Mouse (Mus musculus) heart, embryonic 15.5 days (tissue): ENCODE data around the gene Ube3b. TPM values are rescaled to one million over a fixed set of nuclear protein-coding genes. Genes with fewer than 3 reads are reported as not detected.
A peak's percentile ranks its signal among the peaks of the same experiment; 100 is the strongest.

Experiments
- ATAC-seq: fragments of 200-750 bp; cut with Nextera tagmentation; replicated peaks from 2 replicates; pipeline ENCODE4 v1.8.0; 2017; ENCODE audit warnings: low read depth, moderate TSS enrichment; ENCODE audit not compliant: insufficient number of reproducible peaks, insufficient read depth, low FRiP score
- H3K27ac ChIP-seq: fragments of 300-500 bp; sonication (generic); 2 replicates; pipeline ENCODE4 v1.5.1; 2015; ENCODE audit warnings: mild to moderate bottlenecking, inconsistent platforms
- H3K27me3 ChIP-seq: fragments of 300-500 bp; sonication (generic); 2 replicates; pipeline ENCODE4 v1.6.1; 2015; ENCODE audit warnings: inconsistent platforms
- H3K36me3 ChIP-seq: fragments of 300-500 bp; sonication (generic); 2 replicates; pipeline ENCODE4 v1.6.1; 2015; ENCODE audit warnings: mild to moderate bottlenecking, inconsistent platforms
- H3K4me1 ChIP-seq: fragments of 300-500 bp; sonication (generic); replicated peaks from 2 replicates; pipeline ENCODE4 v1.6.1; 2015; ENCODE audit warnings: inconsistent platforms
- H3K4me2 ChIP-seq: fragments of 300-500 bp; sonication (generic); 2 replicates; pipeline ENCODE4 v1.6.1; 2015; ENCODE audit warnings: inconsistent platforms, mild to moderate bottlenecking, moderate library complexity
- H3K4me3 ChIP-seq: fragments of 300-500 bp; sonication (generic); 2 replicates; pipeline ENCODE4 v1.5.1; 2015; ENCODE audit warnings: mild to moderate bottlenecking, inconsistent platforms
- H3K9ac ChIP-seq: fragments of 300-500 bp; sonication (generic); 2 replicates; pipeline ENCODE4 v1.6.1; 2015; ENCODE audit warnings: mild to moderate bottlenecking, inconsistent platforms
- H3K9me3 ChIP-seq: fragments of 300-500 bp; sonication (generic); replicated peaks from 2 replicates; pipeline ENCODE4 v1.6.1; 2016; ENCODE audit warnings: inconsistent platforms
- WGBS: fragments of 180-500 bp; shearing (Covaris S2); methylation state at CpG from one replicate; pipeline ENCODE4 v1.1.7; 2015; ENCODE audit warnings: mixed read lengths; 5-methylcytosine and 5-hydroxymethylcytosine counted together
- polyA plus RNA-seq: library from polyadenylated mRNA; unstranded; fragments of >200 nt; fragmentation: Nextera tagmentation; extraction: Ambion mirVana; gene quantifications from 2 replicates; pipeline ENCODE4 v1.2.1, GENCODE M21; 2015

The Ube3b gene
- polyA plus RNA-seq, 1 experiment from 2014 or later, result 36.2 TPM

DNA sequence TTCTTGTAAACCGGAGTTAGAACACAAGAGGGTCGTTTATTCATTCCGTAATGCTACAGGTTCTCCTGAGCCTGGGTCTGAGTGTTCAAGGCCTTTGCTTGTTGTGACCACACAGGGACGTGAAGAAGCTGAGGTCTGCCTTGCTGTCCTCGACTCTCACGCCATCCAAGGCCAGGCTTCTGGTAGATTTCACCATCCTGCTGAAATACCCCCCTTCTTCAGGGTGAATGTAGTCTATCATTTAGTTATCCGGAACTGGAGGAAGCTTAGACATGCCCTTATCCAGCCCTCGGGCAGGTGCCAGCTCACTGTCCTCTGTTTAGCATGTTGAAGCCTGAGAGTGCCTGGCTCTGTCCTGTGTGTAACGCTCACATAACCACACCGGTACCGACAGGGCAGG lies 28.4 kb downstream of the Ube3b start:
- peaks cover 92% of the 10 kb centered on the region for H3K36me3 ChIP-seq
- peaks cover 13% of the 10 kb centered on the region for H3K4me1 ChIP-seq
- H3K9ac ChIP-seq, result no peak overlapping the region
- no peak overlapping the region for H3K4me3 ChIP-seq
- WGBS, result 94% methylated on average over 11 of the region's 11 CpGs
- H3K27me3 ChIP-seq, result no peaks in the 10 kb centered on the region
- no peak overlapping the region for H3K4me2 ChIP-seq
- no peaks in the 10 kb centered on the region for H3K9me3 ChIP-seq
- H3K27ac ChIP-seq, result no peak overlapping the region
- no peak for ATAC-seq

DNA sequence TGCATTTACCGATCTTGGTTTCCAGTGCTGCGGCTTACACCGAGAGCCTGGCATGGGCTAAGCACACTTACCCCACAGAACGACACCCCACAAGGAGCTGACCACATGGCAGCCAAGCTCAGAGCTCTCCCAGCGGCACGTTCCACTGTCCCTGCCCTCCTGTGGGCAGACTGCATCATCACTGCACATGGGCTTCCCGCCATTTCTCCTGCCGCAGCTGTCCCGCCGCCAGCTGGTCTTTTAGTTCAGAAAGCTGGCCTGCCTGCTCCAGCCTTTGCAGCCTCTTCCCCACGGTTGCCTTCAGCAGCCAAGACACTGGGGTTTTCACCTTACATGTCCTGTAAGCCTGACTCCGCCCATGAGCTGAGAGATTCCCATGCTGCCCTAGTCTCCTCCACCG lies 30.0 kb downstream of the Ube3b start:
- Histone ChIP-seq H3K4me1 (peaks cover 14% of the 10 kb centered on the region), H3K4me3 (no peak overlapping the region), H3K36me3 (peaks cover 90% of the 10 kb centered on the region), H3K27ac (no peak overlapping the region), H3K4me2 (no peak overlapping the region), H3K27me3 (no peaks in the 10 kb centered on the region), H3K9me3 (no peaks in the 10 kb centered on the region), H3K9ac (no peak overlapping the region)
- 88% methylated on average over 13 of the region's 13 CpGs for WGBS
- no peak for ATAC-seq

DNA sequence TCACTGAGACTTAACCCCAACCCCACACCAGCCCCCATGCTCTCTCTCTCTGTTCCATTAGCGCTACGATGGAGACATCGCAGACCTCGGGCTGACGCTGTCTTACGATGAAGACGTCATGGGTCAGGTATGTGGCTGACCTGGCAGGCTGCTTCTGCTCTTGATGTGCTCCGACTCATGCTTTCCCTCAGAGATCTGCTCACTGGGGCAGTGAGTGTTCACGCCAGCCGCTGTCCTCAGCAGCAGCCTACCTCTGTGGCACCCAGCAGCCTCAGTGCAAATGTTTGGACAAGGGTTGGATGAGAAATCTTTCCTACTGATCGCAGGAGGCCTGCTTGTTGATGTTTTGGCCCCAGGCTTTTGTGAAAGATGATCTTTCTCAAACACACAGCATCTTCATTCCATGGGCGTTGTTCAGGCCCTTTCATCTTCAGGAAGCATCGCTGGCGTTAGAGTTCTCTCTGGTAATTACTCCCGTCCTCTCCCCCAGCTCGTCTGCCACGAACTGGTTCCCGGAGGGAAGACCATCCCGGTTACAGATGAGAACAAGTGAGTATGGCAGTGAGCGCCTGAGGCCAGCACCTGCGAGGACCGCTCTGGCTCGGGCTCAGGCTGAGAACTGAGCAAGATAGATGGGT lies 32.1 kb downstream of the Ube3b start:
- no peak for ATAC-seq
- Histone ChIP-seq H3K4me3 (no peak overlapping the region), H3K27ac (no peak overlapping the region), H3K4me2 (no peak overlapping the region), H3K9ac (no peak overlapping the region), H3K9me3 (no peaks in the 10 kb centered on the region), H3K27me3 (no peaks in the 10 kb centered on the region), H3K4me1 (peaks cover 14% of the 10 kb centered on the region), H3K36me3 (peaks cover 86% of the 10 kb centered on the region)
- 59% methylated on average over 23 of the region's 23 CpGs for WGBS

GRCm38 (mm10) chr5:114413067-114413735 lies 32.8 kb downstream of the Ube3b start:
- H3K4me2 ChIP-seq, result no peak overlapping the region
- no peak overlapping the region for H3K4me3 ChIP-seq
- H3K27me3 ChIP-seq, result no peaks in the 10 kb centered on the region
- WGBS, result 38% methylated on average over 16 of the region's 16 CpGs
- peaks cover 84% of the 10 kb centered on the region for H3K36me3 ChIP-seq
- H3K27ac ChIP-seq, result peak overlapping the region; percentile 35; the same call in 1 of the 2 replicates
- H3K4me1 ChIP-seq, result peaks cover 14% of the 10 kb centered on the region
- peak; percentile 24; the same call in 1 of the 2 replicates for ATAC-seq
- no peaks in the 10 kb centered on the region for H3K9me3 ChIP-seq
- no peak overlapping the region for H3K9ac ChIP-seq

GRCm38 (mm10) chr5:114415606-114416005 lies 35.2 kb downstream of the Ube3b start:
- H3K36me3 ChIP-seq, result peaks cover 83% of the 10 kb centered on the region
- peaks cover 14% of the 10 kb centered on the region for H3K4me1 ChIP-seq
- no peak overlapping the region for H3K9ac ChIP-seq
- no peak overlapping the region for H3K4me3 ChIP-seq
- ATAC-seq, result no peak
- H3K4me2 ChIP-seq, result no peak overlapping the region
- no peaks in the 10 kb centered on the region for H3K27me3 ChIP-seq
- H3K27ac ChIP-seq, result no peak overlapping the region
- no peaks in the 10 kb centered on the region for H3K9me3 ChIP-seq
- 91% methylated on average over 5 of the region's 5 CpGs for whole genome bisulfite sequencing

DNA sequence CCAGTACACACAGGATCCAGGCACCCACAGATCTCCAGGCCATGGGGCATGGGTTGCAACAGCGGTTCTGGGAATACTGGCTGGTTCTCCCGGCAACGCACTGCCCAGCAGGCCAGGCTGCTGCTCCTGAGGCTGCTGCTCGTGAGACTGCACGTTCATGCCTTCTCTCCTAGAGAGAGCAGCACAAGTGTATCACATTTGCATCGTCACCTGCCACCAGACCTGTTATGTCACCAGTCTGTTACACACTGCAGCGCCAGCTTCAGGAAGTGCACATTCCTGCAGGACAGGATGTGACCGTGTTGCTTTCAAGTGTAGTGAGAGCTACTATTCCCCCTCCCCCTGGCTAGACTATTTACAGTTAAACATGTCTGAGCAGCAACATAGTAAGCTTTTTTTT lies 36.4 kb downstream of the Ube3b start:
- Histone ChIP-seq H3K27ac (no peak overlapping the region), H3K4me2 (no peak overlapping the region), H3K27me3 (no peaks in the 10 kb centered on the region), H3K4me3 (no peak overlapping the region), H3K4me1 (peaks cover 18% of the 10 kb centered on the region), H3K9ac (no peak overlapping the region), H3K9me3 (no peaks in the 10 kb centered on the region), H3K36me3 (peaks cover 72% of the 10 kb centered on the region)
- 62% methylated on average over 8 of the region's 8 CpGs for whole genome bisulfite sequencing
- no peak for ATAC-seq

DNA sequence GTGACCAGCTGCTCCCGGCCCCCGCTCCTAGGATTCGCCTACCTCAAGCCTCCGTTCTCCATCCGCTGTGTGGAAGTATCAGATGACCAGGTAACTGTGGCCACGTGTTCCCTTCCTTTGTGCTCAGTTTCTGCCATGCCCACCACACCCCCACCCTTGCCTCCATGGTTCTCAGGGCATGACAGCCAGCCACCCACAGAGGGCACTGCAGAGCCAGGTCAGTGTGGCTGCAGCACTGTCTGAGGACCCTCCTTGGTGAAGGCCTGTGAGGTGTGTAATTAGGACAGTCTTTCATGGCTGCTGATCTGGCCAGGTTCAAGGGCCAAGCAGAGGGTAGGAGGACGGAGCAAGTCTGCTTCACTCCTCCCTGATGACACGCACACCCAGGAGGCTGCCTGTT lies 38.1 kb downstream of the Ube3b start:
- no peaks in the 10 kb centered on the region for H3K9me3 ChIP-seq
- no peaks in the 10 kb centered on the region for H3K27me3 ChIP-seq
- H3K4me3 ChIP-seq, result no peak overlapping the region
- no peak for ATAC-seq
- H3K36me3 ChIP-seq, result peaks cover 60% of the 10 kb centered on the region
- H3K4me1 ChIP-seq, result peaks cover 17% of the 10 kb centered on the region
- WGBS, result 83% methylated on average over 8 of the region's 8 CpGs
- H3K27ac ChIP-seq, result no peak overlapping the region
- no peak overlapping the region for H3K4me2 ChIP-seq
- H3K9ac ChIP-seq, result no peak overlapping the region

DNA sequence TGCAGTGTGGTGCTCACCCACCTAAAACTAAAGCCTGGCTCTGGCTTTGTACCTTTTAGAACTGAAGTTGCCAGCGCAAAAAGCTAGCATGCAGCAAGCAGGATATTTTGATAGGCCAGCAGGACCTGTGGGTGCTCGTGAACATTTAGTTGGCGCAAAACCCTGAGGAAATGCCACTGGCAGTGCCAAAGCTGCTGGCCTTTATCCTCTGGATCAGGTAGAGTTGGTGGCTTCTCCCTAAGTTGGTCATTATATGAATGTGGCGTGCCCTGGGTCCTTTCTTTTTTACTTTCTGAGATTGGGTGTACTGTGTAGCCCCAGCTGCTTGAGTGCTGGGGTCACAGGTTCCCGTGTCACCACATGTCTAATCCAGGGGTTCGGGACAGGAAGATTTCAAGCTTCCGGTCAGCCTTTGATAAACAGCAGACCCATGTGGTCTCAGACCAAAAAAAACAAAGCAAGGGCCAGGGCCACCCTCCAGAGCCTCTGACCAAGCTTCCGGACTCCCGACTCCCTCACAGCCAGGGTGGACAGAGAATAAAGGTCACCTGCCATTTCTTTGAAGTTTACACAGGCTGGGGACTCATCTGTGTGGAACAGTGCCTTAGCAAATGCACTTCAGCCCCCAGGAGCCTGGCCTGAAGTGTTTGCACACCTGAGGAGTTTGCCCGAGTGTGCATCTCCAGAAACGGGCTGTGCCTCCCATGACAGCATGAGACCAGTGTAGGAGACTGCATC lies 41.3 kb downstream of the Ube3b start:
- WGBS, result 57% methylated on average over 11 of the region's 11 CpGs
- H3K9me3 ChIP-seq, result no peaks in the 10 kb centered on the region
- peaks cover 12% of the 10 kb centered on the region; the same call in 1 of the 2 replicates for H3K4me1 ChIP-seq
- H3K36me3 ChIP-seq, result peaks cover 34% of the 10 kb centered on the region
- H3K27ac ChIP-seq, result no peak overlapping the region
- no peaks in the 10 kb centered on the region for H3K27me3 ChIP-seq
- H3K4me3 ChIP-seq, result no peak overlapping the region
- H3K4me2 ChIP-seq, result no peak overlapping the region
- no peak for ATAC-seq
- no peak overlapping the region for H3K9ac ChIP-seq

DNA sequence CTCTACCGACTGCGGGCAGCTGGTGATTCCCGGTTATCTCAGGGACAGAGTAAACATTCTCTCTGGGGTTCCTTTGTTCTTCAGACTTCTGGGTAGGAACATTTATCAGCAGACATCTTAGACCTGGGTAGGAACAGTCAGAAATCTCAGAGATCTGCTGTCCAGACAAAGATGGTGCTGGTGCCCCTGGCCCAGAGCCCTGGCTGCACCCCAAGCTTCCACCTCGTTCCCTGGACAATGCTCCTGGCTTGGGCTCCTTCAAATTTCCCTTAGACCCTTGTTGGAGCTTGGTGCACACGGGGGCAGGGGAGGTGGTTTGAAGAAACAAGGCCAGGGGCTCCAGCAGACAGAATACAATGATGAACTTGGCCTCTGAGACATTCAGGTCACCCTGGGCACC lies 42.2 kb downstream of the Ube3b start:
- peaks cover 30% of the 10 kb centered on the region for H3K36me3 ChIP-seq
- H3K9me3 ChIP-seq, result no peaks in the 10 kb centered on the region
- H3K9ac ChIP-seq, result no peak overlapping the region
- H3K4me1 ChIP-seq, result peaks cover 12% of the 10 kb centered on the region; the same call in 1 of the 2 replicates
- H3K27me3 ChIP-seq, result no peaks in the 10 kb centered on the region
- ATAC-seq, result no peak
- H3K4me2 ChIP-seq, result no peak overlapping the region
- 21% methylated on average over 5 of the region's 5 CpGs for WGBS
- no peak overlapping the region for H3K27ac ChIP-seq
- no peak overlapping the region for H3K4me3 ChIP-seq

- no peaks in the 10 kb centered on the region for H3K27me3 ChIP-seq
- H3K27ac ChIP-seq, result no peak overlapping the region
- WGBS, result 84% methylated on average over 5 of the region's 5 CpGs
- ATAC-seq, result no peak
- peaks cover 18% of the 10 kb centered on the region for H3K36me3 ChIP-seq
- no peak overlapping the region for H3K4me3 ChIP-seq
- H3K9ac ChIP-seq, result no peak overlapping the region
- H3K4me1 ChIP-seq, result peaks cover 12% of the 10 kb centered on the region; the same call in 1 of the 2 replicates
- no peak overlapping the region for H3K4me2 ChIP-seq
- no peaks in the 10 kb centered on the region for H3K9me3 ChIP-seq
Observed at GRCm38 (mm10) chr5:114423961-114424360, 43.6 kb downstream of the Ube3b start.

GRCm38 (mm10) chr5:114426732-114427131 lies 46.3 kb downstream of the Ube3b start:
- H3K27ac ChIP-seq, result no peak overlapping the region
- no peak overlapping the region for H3K9ac ChIP-seq
- H3K4me3 ChIP-seq, result no peak overlapping the region
- ATAC-seq, result no peak
- H3K4me2 ChIP-seq, result no peak overlapping the region
- no peaks in the 10 kb centered on the region for H3K9me3 ChIP-seq
- H3K27me3 ChIP-seq, result no peaks in the 10 kb centered on the region
- no peaks in the 10 kb centered on the region for H3K36me3 ChIP-seq
- 75% methylated on average over 6 of the region's 6 CpGs for WGBS
- peaks cover 10% of the 10 kb centered on the region; the same call in 1 of the 2 replicates for H3K4me1 ChIP-seq
